Mouse (Mus musculus): Measurements from ENCODE around the gene Olfr739.

The Olfr739 gene

DNA sequence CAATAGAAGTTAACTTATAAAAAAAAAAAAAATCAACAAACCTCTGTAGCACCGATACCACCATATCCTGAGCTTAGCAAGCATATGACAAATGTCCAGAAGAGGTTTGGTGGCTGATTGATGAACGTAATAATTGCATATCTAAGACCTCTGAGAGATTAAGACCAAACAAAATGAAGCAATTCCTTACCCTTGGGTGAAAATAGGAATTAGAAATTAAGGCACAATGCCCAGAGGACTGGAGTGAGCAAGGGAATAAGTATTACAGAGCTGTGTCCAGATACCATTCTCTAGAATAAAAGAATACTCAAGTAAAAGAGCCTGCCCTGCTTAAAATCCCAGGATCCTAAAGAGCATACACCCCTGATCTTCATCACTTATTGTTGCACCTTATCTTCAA is at the start of gene Olfr739:
Gene Olfr739 (plus strand): TSS at position 301 of the 400 bp plus-strand sequence.
- DNase-seq (ENCODE audit: low spot score in 2 of 2) = no peak

DNA sequence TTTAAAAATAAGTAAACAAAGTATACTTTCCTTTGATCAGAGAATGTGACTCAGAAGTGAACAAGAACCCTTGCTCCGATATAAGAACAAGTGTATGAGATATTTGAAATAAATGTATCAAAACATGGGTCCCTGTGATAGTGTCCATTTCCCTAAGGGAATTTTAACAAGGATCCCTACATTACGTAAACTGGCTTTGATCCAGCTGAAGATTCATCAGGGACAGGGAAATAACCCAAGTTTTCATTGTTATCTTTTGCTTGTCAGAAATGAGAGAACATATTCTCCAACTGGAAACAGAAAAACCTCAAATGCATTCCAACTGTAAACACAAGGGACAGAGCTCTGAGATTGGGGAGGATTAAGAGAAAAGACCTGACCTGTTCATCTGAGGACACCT is 37.6 kb upstream of the Olfr739 start, which contains the start of gene Olfr736:
Gene Olfr736 (plus strand): TSS at position 301 of the 400 bp plus-strand sequence.
- no peak for DNase-seq (ENCODE audit: low spot score in 2 of 2)

DNA sequence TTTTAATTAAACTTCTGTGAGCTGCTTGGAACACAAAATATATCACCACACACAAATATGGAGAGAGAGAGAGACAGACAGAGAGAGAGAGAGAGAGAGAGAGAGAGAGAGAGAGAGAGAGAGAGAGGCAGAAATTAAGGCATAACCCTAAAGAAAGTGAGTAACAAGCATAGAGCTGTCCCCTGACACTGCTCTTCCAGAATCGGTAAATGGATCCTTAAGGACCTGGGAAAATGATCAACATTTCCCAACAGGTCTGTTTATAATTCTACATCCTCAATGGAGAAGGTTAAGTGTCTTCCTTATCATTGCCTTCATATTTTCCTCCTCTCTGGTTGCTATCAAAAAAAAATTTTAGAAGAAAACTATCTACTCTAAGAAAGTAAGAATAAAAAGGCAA is 11.2 kb upstream of the Olfr739 start, which contains the start of gene Olfr738:
Gene Olfr738 (plus strand): TSS at position 301 of the 400 bp plus-strand sequence.
- no peak for DNase-seq (ENCODE audit: low spot score in 2 of 2)

DNA sequence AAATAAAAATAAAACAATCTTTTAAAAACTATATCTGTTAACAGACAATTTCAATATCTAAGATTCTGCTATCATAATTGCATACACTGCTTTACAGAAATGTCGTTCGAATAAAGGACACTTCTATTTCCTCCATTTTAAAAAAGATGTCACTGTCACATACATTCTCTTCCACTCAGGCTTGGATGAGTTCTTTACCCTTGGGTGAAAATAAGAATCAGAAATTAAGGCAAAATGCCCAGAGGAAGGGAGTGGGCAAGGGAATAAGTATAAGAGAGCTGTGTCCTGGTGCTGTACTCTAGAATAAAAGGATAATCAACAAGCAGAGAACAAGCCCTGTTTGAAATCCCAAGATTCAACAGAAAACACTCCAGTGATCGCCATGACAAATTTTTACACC is 26.8 kb downstream of the Olfr739 start, which contains the start of gene Olfr740:
Gene Olfr740 (plus strand): TSS at position 301 of the 400 bp plus-strand sequence.
- DNase-seq (ENCODE audit: low spot score in 2 of 2) = no peak

DNA sequence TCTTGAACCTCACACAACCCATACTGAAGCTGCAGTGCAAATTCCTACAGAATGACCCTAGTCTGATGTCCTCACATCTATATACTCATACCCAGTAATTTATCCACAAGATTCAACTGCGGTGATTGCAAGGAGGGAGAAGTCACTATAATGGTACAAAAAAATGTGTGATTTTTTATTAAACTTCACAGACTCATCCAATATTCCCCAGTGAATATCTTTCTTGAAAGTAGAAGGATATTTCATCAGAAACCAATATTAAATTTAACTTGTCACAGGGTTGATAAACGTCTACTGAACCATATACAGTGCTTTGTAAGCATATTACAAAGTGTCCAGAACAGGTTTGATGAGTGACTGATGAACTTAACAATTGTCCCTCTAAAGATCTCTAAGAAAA is 54.0 kb downstream of the Olfr739 start, which contains the start of gene Olfr741:
Gene Olfr741 (plus strand): TSS at position 301 of the 400 bp plus-strand sequence.
- DNase-seq (ENCODE audit: low spot score in 2 of 2) = no peak

Measured in spleen, postnatal 10 days (tissue).